Mouse (Mus musculus): ENCODE results near the gene Rlim.
A peak's percentile ranks its signal among the peaks of the same experiment; 100 is the strongest.

Rlim gene

GRCm38 (mm10) chrX:103981169-103981689 is at the start of gene Rlim:
TSS of gene Rlim (minus strand) at chrX:103981284.
- DNase-seq (ENCODE audit: low spot score in 2 of 2): peak; percentile 92 to 95

DNA sequence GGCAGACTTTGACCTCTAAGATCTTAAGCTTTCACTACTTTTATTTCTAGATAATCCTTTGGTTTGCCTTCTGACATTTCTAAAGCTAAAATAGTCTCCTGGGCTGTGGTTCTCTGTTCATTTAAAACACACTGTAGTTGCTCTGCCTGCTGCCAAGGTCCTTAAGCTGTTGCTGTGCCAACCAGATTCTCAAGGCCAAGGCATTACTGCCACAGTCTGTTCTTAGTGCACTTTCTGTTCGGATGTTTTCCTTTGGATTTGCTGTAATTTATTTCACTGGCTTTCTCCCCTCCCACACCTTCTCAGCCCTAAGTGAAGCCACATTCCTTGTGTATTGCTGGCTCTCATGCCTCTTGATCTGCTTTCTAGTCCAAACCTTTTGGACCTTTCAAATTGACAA is 36.1 kb upstream of the Rlim start:
- no peak for DNase-seq (ENCODE audit: low spot score in 2 of 2)

- DNase-seq (ENCODE audit: low spot score in 2 of 2): no peak
These were observed 34.0 kb upstream of the Rlim start for GRCm38 (mm10) chrX:104015048-104015447.

DNA sequence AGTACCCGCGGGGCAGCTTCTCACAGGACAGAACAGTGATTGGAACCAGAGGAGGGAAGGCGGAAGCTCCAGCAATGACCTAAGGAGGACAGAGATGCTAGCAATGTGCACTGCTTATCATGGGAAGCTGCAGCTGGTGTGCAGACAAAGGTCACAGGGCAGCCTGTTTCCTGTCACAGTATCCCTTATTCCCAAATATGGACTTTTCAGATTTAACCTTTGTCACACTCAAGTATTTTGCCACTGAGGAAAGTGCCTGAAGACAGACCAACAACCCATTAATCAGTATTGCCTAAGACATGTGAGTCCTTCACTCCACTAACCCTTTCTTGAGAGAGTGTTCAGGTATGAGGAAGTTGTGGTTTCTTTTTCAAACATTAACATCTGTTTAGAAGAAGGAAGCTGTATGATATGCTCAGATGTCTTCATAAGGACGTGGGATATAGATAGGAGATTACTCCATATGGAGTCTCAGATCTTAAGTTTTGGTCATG is 32.3 kb upstream of the Rlim start:
- DNase-seq (ENCODE audit: low spot score in 2 of 2): peak; percentile 22 to 24

DNA sequence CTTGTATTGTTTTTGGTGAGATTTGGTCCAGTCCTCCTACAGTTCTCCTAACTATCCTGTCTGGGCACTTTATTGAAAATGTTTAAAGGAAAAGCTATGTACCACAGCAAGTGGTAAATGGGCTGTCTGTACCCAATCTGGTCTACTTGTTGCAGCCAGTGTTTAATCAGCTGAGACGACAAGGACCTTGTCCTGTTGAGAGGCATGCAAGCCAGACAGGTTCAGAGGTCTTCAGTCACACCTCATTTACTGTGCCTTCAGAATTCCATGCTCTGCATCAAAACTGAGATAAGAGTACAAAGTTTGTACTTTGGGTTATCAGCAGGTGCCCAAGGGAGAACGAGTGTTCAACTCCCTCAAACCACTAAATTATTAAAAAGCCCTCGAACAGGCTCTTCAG is 13.7 kb upstream of the Rlim start:
- DNase-seq (ENCODE audit: low spot score in 2 of 2): no peak

DNA sequence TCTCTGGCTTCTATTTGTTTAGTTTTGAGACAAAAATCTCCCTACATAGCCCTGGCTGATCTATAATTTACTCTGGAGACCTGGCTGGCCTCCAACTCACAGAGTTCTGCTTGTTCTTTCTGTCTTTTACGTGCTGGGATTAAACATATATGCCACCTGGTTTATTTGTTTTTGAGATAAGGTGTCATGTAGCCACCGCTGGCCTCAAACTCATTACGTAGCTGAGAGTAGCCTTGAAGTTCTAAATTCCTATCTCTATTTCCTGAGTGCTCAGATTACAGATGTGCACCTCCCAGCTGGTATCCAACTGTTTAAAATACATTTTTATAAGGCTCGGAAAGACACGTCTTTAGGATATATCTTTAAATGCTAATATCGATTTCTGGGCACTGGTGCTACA is 12.8 kb upstream of the Rlim start:
- DNase-seq (ENCODE audit: low spot score in 2 of 2): no peak

DNA sequence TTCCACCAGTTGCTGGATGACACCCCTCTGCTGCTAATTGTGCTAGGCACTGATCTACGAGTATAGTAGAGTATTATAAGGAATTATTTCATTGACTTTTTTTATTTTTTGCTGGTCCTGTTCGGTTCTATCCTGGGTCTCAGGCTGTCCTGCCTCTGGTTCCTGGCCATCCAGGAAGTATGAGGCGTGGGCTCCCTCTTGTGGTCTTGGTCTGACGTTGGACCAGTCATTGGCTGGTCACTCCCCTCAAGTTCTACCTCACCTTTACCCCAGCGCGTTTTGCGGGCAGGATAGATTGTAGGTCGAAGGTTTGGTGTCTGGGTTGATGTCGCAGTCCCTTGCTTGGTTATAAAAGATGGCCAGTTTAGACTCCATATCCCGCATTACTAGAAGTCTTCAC is 10.6 kb upstream of the Rlim start:
- no peak for DNase-seq (ENCODE audit: low spot score in 2 of 2)

DNA sequence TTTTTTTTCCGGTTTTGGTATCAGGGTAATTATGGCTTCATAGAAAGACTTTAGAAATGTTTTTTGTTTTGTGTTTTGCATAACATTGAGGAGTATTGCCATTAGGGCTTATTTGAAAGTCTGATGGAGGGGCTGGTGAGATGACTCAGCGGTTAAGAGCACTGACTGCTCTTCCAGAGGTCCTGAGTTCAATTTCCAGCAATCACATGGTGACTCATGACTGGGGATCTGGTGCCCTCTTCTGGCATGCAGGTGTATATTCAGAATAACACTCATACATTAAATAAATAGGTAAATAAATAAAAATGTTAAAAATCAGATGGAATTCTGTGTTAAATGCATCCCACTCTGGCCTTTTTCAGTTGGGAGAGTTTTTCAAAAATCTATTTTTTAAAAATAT is 9.3 kb upstream of the Rlim start:
- no peak for DNase-seq (ENCODE audit: low spot score in 2 of 2)

DNA sequence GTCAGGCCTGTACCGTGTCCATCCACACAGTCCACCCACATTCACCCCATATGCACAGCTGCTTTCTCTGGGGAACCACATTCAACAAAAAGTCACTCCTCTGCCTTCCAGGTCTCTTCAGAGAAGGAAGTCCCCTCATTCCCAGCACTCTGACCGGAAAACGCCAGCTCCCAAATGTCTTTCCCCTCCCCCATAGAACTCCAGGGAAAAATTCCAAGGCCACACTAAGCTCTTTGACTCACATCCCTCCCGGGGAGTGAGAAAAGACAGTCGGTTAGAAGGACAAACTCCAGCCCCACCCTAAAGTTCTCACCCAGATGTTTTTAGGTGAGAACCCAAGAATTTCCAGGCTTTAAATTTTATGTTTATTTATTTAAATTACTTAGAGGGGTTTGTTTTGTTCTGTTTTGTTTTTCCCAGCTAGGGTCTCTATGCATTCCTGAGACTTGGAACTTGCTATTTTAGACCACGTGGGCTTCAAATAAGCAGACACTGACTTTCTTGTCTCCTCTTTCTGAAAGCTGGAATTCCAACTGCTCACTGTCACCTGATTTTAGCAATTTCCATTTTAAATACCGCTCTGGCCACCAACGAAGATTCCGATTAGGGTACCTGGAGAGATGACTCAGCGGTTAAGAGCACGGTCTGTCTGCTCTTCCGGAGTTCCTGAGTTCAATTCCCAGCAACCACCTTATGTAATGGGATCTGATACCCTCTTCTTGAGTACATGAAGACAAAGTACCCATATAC is 6.3 kb upstream of the Rlim start:
- peak in 1 of 2 experiments; percentile 12 for DNase-seq (ENCODE audit: low spot score in 2 of 2)

DNA sequence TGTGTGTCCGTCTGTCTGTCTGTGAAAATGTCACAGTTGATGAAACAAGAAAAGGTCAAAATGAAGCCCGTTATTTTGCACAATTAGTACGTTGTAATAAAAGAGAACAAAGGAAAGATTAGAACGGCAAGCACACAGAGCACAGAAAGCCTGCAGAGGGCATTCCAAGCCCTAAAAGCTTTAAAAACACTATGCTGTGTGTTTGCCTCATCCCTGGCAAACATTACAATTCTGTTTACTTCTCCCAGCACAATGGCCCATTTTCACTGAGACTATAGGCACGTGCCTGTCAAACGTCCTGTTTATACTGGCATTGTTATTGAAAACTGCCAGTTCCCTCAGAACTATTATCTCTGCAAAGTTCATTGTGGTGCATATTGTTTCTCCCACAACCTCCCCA is 5.1 kb upstream of the Rlim start:
- no peak for DNase-seq (ENCODE audit: low spot score in 2 of 2)

DNA sequence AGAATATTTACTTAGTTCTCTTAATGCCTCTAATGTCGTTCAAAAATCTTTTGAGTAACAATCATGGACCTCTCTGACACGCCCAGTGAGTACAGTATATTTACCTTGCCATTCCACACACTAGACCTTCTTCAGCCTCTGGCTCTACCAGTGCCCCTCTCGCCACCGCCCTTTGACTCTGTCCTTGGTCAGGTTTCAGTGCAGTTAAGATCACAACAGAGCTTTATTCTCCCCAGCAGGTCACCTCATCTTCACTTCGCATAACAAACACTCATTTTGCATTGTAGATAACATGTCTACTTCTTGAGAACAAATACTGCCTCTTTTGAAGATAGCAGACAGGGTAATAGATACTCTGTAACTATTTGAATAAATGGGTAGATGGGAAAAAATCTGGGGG is 3.9 kb upstream of the Rlim start:
- no peak for DNase-seq (ENCODE audit: low spot score in 2 of 2)

- no peak for DNase-seq (ENCODE audit: low spot score in 2 of 2)
These were observed 722 bp upstream of the Rlim start for GRCm38 (mm10) chrX:103981806-103982205.

GRCm38 (mm10) chrX:103980590-103981168 is 405 bp downstream of the Rlim start:
- DNase-seq (ENCODE audit: low spot score in 2 of 2): no peak

DNA sequence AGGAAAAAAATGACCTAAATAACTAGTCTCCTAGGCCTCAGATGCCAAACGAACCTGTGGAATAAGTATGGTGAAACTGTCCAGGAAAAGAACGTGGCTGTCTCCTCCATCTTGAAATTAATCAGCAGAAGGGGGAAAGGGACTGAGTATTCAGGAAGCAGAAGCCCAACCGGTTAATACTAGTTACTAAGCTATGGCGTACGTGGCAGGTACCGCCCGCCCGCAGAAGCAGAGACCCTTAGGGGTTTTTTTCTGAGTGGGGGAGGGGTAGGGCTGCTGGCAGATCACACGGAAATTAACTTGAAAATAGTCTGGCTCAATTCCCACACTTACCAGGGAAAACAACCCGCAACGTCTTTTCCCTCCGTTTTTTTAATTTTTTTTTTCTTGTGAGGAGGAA is 1.0 kb downstream of the Rlim start:
- DNase-seq (ENCODE audit: low spot score in 2 of 2): peak in 1 of 2 experiments; percentile 2

DNA sequence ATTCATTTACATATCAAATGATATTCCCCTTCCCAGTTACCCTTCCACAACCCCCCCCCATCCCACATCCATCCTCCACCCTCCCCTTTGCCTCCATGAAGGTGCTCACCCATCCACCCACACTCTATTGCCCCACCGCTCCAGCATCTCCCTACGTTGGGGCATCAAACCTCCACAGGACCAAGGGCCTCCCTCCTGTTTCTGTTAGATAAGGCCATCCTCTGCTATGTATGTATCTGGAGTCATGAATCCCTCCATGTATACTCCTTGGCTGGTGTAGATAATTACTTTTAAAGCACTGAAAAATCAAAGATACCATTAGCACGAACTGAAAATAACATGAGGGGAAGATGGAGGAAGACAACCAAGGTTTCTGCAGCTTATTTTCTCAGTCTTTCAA is 41.4 kb downstream of the Rlim start:
- DNase-seq (ENCODE audit: low spot score in 2 of 2): no peak

GRCm38 (mm10) chrX:103937333-103937732 is 43.8 kb downstream of the Rlim start:
- no peak for DNase-seq (ENCODE audit: low spot score in 2 of 2)

DNA sequence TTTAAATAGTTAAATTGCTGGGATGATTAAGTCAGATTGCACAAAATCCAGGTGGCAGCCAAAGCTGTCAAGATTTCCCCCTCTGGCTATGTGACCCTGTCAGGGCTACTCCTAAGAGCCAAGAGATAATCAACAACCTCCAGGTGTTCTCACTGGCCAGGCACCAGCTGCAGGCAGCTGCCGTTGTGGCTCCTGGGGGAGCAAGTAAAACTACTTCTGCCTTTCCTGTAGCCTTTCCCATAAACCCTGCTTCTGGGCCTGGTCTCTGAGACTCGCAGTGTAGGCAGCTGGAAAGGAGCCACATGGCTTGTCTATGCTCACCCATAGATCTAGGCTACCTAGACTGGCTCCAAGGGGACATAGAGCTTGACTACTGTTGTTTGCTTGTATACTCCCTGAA is 58.6 kb downstream of the Rlim start:
- DNase-seq (ENCODE audit: low spot score in 2 of 2): peak in 1 of 2 experiments; percentile 3

- DNase-seq (ENCODE audit: low spot score in 2 of 2): peak; percentile 11 to 41
These were observed 62.1 kb downstream of the Rlim start for GRCm38 (mm10) chrX:103918954-103919353.

DNA sequence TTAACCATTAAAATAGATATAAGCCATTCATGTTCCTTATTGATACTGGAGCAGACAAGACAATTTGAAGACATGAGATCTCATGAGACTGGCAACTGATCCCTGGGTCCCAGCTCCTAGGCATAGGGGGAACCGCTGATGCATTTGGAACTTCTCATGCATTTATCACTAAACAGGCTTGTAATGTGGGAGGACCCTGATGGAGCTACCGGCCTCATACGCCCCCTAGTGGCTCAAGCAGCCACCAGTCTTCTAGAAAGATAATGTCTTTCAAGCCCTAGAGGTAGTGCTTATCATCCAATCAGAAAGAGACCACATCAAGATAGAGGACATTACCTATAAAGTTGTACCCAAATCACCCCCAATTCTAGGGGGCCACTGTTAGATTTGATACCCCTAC is 66.3 kb downstream of the Rlim start:
- DNase-seq (ENCODE audit: low spot score in 2 of 2): peak in 1 of 2 experiments; percentile 9
